Mouse (Mus musculus) brain, adult 2 months (tissue): ENCODE measurements at regions not wholly inside any gene's neighbourhood (a gene's known extent, or its start where the extent isn't known, plus 50 kb on each side); places are given as distances from the start of the nearest gene placed in this dataset.
A peak's percentile ranks its signal among the peaks of the same experiment; 100 is the strongest.

Source experiments
- DNase-seq: peaks from one replicate; pipeline ENCODE4 v3.0.0; 2011; ENCODE audit warnings: low read depth, low spot score

DNA sequence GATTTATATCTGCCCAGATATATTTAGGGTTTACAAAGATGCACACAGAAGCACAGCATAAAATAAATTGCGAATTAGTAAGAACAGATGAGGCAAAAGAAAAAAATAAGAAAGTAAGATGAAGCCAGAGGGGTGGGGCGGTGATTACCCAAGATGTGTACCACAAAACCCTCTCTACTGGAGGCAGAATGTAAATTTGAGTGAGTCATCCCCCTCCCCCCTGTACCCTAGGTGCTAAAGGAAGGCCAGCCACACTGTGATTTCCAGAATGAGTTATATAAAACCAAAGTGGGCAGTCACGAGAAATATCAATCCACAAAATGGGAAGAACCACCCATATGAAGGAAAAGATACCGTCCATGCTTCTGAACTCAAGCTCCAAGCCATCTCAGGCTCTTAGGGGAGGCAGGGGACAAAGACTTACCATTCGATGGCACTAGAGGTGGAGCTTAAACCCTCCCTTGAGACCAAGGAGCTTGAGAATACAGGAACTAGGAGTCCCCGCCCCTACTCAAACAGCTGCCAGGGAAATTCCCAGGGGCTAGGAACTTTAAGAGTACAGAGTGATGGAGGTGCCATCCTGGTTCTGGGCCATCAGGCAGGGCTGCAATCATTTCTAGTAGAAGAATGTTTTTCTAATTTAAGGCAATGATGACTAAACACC is 383.8 kb downstream of the Bcor start:
- no peak for DNase-seq

DNA sequence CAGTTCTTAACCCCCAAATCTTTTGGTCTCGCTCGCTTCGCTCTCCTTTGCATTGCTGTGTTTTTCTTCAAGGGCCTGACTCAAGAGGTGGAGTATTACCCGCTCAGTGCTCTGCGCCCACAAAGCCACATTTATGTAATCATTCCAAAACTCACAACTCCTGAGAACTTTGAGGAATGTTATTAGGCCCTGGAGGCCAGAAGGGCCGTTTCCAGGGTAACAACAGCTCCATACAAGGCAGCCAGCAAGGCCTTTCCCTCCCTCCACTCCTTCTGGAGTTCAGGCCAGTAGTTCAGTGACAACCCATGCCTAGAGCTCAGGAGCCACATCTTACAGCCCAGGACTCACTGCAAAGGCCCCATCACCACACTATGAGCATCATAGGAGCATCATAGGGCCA is 365.1 kb downstream of the Bcor start:
- DNase-seq = no peak

DNA sequence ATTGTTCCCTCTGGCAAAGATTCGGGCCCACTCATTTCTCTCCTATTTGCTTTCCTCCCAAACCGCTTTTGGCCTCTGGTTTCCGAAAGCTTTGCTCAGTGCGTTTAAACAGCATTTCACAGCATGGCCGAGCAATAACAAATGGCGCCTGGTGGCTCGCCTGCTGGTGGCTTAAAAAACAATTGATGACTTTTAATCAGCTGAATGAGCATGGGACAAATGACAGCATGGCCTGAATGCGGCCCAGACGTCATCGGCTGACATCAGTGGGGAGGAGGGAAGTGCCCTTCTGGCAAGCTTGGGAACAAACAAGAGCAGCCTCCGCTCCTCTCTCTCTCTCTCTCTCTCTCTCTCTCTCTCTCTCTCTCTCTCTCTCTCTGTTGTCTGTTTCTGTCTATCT is 362.3 kb downstream of the Bcor start:
- DNase-seq = peak; percentile 86

DNA sequence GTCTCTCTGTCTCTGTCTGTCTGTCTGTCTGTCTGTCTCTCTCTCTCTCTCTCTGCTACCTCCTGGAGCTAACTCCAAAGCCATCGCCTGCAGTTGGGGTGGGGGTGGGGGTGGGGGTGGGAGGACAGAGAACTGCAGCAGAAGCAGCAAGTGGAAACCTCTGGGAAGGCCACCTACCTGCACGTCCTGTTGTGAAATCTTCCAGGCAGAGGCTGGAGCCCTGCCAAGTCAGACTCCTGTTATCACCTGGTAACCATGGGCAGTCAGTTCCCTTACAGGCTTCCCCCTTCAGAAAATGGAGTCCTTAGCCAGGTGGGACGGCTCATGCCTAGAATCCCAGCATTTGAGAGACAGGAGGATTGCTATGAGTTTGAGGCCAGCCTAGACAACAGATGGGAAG is 361.8 kb downstream of the Bcor start:
- DNase-seq = no peak

DNA sequence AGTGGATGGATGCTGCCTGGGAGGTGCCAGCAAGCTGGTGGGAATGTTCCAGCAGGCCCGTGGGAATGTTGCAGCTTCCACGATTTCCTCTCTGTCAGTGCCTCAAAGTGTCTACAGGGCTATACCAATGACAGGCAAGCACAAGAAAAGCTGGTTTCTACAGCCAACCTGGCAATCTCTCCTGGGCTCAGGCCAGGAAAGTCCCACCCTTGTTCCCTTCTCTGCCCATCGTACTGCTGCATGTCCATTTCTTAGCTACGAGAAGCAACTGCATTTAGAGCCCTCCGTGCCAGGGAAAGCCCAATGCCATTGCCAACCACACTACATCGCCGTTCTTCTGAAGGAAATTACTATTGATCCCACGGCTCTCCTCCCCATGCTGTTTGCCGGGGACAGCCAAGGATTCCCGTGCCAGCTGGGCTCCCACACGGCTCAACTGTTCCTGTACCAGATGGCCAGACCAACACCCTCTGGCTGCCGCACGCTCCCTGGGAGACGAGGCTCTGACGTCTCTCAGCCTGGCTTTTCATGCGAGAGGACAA is 359.7 kb downstream of the Bcor start:
- DNase-seq = peak; percentile 90

DNA sequence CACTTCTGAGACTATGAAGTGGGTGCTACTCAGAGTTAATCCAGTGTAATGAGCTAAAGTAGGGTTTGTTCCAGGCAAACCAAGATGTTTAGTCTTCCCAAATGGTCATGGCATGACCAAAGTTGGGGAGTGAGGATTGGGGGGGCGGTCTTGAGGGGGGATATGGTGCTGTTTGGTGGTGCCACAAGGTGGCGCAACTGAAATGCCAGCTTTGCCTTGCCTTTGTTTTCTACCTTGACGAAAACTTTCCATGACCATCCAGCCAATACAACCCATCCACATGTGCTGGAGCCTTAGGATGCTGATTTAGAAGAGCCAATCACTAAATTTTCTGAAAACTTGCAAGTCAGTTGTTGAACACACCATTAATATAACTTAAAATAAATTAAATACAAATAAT is 358.9 kb downstream of the Bcor start:
- DNase-seq = no peak

DNA sequence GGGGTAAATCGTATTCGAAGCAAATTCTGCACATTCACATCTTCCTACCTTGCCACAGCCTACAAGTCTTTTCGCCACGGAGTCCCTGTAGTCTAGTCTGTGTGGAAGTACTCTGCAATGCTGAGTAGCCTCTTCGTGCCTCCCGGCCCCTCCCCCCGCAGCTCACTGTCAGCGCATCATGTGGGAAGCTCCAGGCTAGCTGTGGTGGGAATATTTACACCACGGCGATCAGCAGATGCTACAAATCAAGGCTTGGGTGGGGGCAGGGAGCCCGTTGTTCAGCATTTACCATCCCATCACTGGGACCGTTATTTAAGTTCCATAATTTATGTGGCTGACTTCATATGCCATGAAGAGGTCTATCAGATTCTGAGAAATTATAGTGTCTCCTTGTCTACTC is 358.5 kb downstream of the Bcor start:
- no peak for DNase-seq

DNA sequence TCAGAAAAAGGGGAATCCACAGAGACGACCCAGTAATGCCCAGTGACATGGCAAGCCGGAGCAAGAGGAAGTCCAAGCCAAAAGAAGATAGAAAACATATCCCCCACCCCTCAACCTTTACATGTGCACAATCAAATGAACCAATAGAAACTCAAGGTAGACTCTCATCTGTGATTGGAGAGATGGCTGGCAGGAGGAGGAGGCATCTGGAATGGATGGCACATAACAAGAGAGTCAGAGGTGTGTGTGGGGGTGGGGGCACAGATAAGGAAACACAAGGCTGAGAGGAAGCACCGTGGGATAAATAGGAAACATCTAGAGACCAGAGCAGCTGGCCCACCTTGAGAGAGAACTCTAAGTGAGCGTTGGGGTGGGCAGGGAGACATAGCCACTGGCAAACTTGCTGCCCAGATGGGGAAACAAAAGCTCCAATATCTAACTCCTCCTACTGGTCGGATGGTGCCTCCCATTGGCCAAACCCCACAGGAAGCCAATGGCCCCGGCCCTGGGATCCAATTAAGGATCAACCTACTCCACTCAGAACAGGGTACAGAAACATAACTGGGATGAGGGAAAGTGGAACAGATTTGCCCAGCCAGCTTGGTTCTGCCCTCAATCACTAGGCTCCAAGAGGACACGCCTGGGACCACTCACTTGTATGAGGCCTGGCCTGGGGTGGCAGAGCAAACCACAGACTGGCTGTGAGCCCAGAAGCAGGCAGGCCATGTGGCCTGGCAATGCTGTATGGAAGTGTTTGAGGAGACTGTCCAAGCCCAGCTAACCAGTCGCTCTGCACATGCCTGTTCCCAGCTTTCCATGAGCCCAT is 357.9 kb downstream of the Bcor start:
- DNase-seq = peak; percentile 61

DNA sequence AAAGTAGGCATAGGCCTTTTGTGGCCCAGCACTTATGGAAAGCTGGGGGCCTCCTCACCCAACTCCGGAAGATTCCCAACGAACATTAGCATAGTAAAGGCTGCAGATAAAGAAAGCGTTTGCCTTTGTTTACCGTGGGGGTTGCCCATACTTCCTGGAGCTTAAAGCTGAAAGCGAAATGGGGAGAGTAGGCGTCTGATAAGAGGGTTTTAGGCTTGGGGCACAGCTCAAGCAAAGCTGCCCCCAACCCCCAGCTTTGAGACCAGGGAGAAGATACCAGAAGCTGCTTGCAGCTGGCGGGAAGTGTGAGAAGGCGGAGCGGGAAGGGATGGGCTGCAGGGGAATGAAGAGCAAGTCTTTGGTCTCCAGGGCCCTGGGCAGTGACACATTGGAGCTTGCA is 356.9 kb downstream of the Bcor start:
- DNase-seq = peak; percentile 45

DNA sequence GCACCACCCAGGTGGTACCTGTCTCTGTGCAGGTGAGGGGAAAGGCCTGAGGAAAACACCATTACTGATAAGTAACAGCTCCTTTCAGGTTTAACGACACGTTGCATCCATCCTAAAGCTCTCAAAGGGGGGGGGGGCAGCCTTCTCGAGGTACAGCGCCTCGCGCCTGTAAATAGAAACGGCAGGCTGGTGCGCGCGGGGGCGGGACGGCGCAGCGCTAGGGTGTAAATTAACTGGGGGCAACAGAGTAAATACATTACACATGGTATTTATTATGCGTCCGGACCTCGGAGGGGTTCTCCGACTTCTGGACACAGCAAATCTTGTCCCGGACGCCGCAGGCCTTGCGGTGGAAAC is 353.3 kb downstream of the Bcor start:
- DNase-seq = peak; percentile 35

DNA sequence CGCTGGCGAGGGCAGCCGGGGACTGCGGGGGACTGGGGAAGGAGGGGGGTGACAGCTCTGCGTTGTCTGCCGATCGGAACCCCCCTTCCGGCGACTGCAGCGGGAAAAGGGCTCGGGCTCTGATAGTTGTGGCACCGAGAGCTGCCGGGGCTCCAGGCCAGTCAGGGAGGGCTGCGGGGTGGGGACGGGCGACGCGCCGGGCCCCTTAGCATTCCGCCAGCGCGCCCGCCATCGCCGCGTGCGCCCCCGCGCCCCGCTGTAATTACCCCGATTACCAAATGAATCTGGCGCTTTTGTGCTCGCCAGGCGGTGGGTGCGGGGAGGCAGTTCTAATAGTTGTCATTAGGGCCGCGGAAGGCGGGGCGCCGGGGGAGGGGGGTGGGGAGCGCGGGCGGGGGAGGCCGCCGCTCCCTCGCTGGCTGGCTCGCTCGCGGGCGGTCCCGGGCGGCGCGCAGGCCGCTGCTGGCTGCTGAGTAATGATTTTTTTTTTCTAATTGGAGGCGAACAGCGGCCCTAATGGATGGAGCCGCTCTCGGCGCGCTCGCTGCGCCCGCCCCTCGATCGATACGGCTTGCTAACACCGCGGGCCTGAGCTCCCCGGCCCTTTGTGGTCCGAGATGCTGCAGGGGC is 352.8 kb downstream of the Bcor start:
- peak; percentile 53 for DNase-seq

DNA sequence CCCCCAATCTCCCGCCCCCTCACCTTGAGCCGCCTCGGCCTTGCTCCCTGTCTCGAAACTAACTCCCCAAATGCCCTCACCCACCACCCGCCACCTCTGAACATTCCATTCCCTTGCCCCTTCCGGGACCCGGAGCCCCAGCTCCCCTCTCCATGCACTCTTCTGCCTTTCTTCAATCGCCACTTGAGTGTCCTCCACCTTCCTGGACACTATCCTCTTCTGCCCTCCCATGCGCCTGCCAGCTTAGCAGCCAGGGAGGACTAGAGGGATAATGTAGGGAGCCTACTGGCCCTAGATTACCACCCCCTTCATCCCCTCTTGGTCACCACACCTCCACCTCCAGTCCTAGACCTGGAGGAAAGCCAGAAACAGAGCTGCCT is 352.3 kb downstream of the Bcor start:
- DNase-seq = no peak

DNA sequence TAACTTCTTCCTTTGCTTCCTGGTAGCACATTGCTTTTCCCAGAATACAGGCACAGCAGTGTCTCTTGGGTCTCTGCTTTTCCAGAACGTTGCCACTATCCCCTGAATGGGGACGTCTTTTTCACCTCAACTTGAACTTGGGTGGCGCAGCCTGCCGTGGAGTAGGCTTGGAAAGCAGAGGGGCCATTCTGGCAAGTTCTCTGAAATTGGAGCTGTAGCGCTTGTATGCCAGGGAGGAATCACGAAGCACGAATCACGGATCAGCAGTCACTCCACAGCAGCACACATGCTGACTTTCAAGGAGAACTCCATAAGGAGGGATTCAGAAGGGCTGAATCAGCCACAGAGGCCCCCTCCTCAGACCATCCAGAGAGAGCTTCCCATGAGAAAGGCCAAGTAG is 351.2 kb downstream of the Bcor start:
- DNase-seq = no peak

DNA sequence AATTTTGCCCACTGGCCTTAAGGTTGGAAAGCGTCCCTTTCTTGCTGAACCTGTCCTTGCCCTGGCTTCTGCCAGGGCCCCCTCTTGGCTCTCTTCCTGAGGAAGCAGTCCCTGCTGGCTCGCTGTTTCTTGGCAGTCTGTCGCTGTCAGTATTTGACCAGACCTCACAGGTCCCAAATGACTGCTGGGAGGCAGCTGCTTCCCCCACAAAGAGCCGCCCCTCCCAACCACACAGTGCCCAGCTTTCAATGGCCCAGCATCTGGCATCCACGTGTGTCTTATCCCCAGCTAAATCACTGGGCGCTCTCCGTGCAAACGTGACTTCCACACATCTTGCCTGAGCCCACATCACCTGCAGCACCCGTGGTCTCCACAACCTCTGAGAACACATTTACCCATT is 345.3 kb downstream of the Bcor start:
- DNase-seq = no peak

DNA sequence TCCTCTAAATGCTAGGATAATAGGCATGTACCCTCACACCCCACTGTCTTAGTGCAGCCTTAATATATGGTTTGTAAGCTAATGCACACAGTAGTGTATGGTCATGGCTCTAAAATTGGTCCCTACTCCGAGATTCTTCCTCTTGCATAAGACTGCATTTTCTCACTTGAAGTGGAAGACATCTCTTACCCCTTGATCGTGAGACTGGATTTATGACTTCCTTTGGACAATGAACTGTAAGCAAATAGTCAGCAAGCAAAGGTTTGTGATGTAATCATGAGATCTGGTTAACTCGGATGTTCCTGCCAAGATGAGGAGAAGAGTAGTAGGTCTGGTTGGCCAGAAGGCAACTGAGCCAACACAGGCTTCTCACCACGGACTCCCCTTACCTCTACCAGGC is 344.3 kb downstream of the Bcor start:
- DNase-seq = no peak

DNA sequence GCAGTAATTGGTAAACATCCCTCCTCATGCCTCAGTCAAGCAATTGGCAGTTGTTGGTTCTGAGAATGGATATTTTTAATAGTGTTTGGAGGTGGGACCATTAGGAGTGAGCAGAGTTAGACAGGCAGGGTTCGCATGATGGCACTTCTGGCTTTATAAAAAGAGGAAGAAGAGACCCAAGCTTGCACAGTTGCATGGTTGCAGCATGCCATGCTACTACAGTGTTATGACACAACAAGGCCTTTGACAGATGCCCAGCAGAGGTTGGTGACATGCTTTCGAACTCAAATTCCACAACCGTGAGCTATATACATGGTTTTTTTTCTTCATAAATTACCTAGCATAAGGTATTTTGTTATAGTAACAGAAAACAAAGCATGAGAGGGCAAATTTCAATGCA is 341.5 kb downstream of the Bcor start:
- DNase-seq = no peak

DNA sequence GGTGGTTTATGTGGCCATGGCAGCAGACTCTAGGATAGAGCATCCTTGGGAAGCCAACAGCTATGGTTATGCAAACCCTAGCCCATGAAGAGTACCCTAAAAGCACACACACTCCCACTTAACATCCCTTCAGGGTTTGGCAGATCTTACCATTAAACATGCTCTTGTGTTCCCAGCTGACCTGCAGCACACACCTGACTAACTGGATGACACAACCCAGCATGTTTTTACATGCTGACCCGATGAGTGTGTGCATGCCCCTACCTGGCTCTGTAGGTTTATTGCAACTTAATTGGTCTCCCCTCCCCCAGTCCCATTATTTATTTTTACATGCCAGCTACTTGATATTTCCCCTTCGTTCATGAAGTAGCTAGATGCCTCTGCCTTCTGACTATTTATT is 339.0 kb downstream of the Bcor start:
- no peak for DNase-seq

DNA sequence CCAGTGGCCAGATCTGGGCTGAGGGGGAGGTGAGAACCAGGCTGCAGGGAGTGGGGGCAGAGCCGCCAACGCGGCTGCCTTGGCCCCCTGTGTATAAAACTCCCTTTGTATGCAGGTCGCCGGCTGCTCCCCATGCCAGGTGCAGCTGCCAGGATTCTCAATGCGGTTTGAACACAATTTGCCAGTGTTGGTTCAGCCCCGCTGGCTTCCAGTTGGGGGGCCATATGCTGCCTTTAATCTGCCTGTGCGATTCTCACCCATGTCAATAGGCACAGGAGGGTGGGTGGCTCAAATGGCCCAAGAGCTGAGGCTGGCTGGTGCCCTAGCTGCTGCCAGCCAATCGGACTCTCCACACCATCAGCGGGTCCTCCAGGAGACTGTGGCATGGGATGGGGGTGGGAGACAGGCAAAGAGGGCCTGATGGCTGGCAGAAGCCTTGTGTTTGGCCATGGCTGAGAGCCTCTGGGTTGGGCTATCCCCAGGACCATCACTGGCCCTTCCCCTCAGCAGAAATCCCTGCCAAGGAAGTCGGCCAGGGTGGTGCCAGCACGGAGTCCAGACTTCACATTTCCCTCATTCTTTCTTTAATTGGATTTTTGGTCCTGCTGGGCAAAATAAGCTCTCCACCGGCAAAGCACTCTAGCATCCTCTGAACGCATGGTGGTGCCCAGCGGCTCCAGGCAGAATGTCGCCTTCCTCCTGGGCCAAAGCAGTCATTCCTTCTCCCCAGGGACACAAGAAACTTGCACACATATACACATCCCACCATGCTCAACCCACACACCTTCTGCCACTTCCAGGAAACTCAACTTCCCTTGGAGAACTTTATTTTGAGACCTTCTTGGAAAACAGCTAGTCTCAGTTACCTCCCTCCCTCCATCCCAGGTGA is 338.0 kb downstream of the Bcor start:
- peak; percentile 93 for DNase-seq

DNA sequence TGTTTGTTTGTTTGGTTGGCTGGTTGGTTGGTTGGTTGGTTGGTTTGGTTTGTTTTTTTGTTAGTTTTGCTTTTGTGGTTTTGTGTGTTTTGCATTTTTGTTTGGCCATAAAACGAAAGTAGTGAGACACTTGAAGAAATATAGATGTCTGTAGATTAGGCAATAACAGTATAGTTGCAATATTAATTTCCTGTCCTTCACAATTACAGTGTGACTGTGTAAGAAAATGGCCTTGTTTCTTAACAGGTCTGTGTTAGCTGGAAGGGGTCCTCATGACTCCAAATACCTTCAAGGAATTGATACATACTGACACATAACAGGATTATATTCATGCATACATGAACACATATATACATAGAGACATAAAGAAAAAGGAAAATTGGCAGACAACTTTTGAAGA is 334.2 kb downstream of the Bcor start:
- DNase-seq = no peak

DNA sequence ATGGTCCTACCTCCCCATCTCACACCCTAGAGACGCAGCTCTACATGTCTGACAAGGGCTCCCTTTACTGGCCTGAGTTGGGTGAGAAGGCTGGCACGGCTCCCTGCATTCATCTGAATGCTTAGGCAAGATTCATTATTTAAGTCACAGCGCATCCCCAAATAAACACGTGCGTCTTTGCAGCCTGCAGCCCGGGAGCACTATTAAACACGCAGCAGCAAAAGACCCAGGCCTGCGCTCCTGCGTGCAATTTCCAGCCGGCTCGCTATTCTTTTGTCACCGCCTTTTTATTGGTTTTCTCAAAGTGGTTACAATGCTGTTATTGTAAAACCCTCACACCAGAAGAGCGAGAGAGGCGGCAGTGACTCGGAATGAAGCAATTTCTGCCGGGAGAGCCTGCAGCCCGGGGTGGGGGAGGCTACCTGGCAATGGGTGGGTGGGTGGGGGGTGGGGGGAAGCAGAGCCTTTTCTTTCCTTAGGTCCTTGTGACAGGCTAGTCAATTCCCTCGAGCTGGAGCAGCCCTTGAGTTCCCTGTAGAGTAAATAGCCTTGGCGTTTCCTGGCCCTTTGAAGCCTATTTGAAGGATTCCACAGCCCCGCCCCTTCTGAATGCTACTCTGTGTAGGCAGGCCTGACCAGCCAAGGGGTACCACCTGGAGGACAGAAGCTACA is 333.3 kb downstream of the Bcor start:
- peak; percentile 42 for DNase-seq

DNA sequence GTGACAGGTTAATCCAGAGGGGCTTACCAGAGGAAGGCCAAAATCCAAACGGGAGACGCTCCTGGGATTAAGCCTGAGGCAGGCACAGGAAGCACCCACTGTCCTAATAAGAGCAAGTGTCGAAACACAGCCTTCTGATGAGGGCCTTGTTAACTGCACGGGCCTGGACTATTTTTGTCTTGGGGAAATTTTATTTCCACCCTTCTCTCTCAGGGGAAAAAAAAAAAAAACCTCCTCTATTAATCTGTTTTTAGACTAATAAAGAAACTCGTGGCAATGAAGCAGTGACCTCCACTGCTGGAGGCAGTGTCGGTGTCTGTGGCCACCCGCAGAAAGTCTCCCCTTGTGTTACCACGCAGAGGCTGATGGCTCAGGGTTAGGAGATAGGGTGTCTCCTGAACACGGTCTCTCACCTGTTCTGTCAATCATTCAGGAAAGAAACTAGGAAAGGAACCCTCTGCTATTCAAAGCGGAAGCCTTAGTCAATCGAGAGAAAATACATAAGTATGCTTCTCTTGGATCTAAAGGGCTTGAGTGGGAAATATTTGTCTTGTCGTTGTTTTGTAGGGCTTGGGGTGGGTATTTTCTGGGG is 330.6 kb downstream of the Bcor start:
- DNase-seq = no peak
